In genomic region chrX:52165555-52165938, GRCm38 (mm10) we compare ENCODE assay signal across 8 mouse cellular contexts. TPM values are rescaled to one million over a fixed set of nuclear protein-coding genes. Genes with fewer than 3 reads are reported as not detected.
DNase-seq lines count a peak whose midpoint lies in the region; ATAC-seq and TF ChIP-seq lines count a peak whose summit lies in the region.

No protein-coding gene starts in this region.

- no peak for DNase-seq in kidney, postnatal 4 days
- no peak for DNase-seq in forebrain, embryonic 10.5 days (ENCODE audit: extremely low spot score, low spot score)
- no peak for DNase-seq in midbrain, postnatal 0 days (ENCODE audit: low spot score)
- no peak for DNase-seq in thymus, postnatal 4 days
- DNase-seq in left cerebral cortex, postnatal 4 days = no peak
- no peak for DNase-seq in left cerebral cortex, adult 9 months (ENCODE audit: low spot score in 2 of 2)

- no peaks in the 10 kb centered on the region for H3K36me3 ChIP-seq in kidney, embryonic 15.5 days
- peaks cover 11% of the 10 kb centered on the region for H3K36me3 ChIP-seq in forebrain, embryonic 10.5 days (replicated peaks)
- no peaks in the 10 kb centered on the region for H3K36me3 ChIP-seq in intestine, embryonic 16.5 days (ENCODE audit: control insufficient read depth, insufficient read depth, low read length)
- no peaks in the 10 kb centered on the region for H3K36me3 ChIP-seq in midbrain, postnatal 0 days (ENCODE audit: insufficient read depth, low read length)

- H3K4me3 ChIP-seq in kidney, embryonic 15.5 days (replicated peaks) = peak overlapping the region; percentile 58
- peak overlapping the region; percentile 70 for H3K4me3 ChIP-seq in forebrain, embryonic 10.5 days
- peak overlapping the region; percentile 58 for H3K4me3 ChIP-seq in intestine, embryonic 16.5 days (ENCODE audit: low read length)
- peak overlapping the region; percentile 45 for H3K4me3 ChIP-seq in midbrain, postnatal 0 days (ENCODE audit: low read depth, low read length)

- H3K9ac ChIP-seq in kidney, embryonic 15.5 days = no peak overlapping the region
- H3K9ac ChIP-seq in intestine, embryonic 16.5 days (ENCODE audit: low read depth, low read length) = no peak overlapping the region
- peak overlapping the region; percentile 24; the same call in 1 of the 2 replicates for H3K9ac ChIP-seq in midbrain, postnatal 0 days (replicated peaks; ENCODE audit: low read length, poor library complexity, severe bottlenecking)

- H3K4me2 ChIP-seq in kidney, embryonic 15.5 days = peak overlapping the region; percentile 82
- peak overlapping the region; percentile 72 for H3K4me2 ChIP-seq in intestine, embryonic 16.5 days (ENCODE audit: low read depth, low read length)
- peak overlapping the region; percentile 82 for H3K4me2 ChIP-seq in midbrain, postnatal 0 days (ENCODE audit: low read depth, low read length, poor library complexity, severe bottlenecking)

- TF ChIP-seq CTCF in midbrain, postnatal 0 days (IDR thresholded peaks at IDR 0.05) = no peak

- intact Hi-C loops in left cerebral cortex, postnatal 4 days (cut with DNase I) = no loop called here

- no peaks in the 10 kb centered on the region for H3K9me3 ChIP-seq in kidney, embryonic 15.5 days (replicated peaks)
- no peaks in the 10 kb centered on the region for H3K9me3 ChIP-seq in forebrain, embryonic 10.5 days
- H3K9me3 ChIP-seq in intestine, embryonic 16.5 days (ENCODE audit: control insufficient read depth, low read length) = no peaks in the 10 kb centered on the region
- H3K9me3 ChIP-seq in midbrain, postnatal 0 days (ENCODE audit: low read length) = 0 out of 2 replicates have a peak, but pooled peaks cover 4% of the 10 kb centered on the region

- WGBS in kidney, embryonic 15.5 days = 25% methylated on average over 6 of the region's 7 CpGs
- 45% methylated on average over 4 of the region's 7 CpGs for WGBS in forebrain, embryonic 10.5 days
- 32% methylated on average over 5 of the region's 7 CpGs for WGBS in intestine, embryonic 16.5 days
- 38% methylated on average over 5 of the region's 7 CpGs for WGBS in midbrain, postnatal 0 days

- H3K27ac ChIP-seq in kidney, embryonic 15.5 days = no peak overlapping the region
- peak overlapping the region; percentile 93 for H3K27ac ChIP-seq in forebrain, embryonic 10.5 days
- no peak overlapping the region for H3K27ac ChIP-seq in intestine, embryonic 16.5 days (ENCODE audit: low read length)
- no peak overlapping the region for H3K27ac ChIP-seq in midbrain, postnatal 0 days (ENCODE audit: low read depth, low read length)

- peak; percentile 77 for ATAC-seq in kidney, embryonic 15.5 days (replicated peaks; ENCODE audit: low FRiP score)
- ATAC-seq in intestine, embryonic 16.5 days = peak; percentile 63
- no peak for ATAC-seq in midbrain, postnatal 0 days (ENCODE audit: low FRiP score)

- peaks cover 41% of the 10 kb centered on the region; the same call in 1 of the 2 replicates for H3K27me3 ChIP-seq in kidney, embryonic 15.5 days
- H3K27me3 ChIP-seq in forebrain, embryonic 10.5 days (ENCODE audit: poor library complexity, severe bottlenecking) = peaks cover 49% of the 10 kb centered on the region
- 0 out of 2 replicates have a peak, but pooled peaks cover 3% of the 10 kb centered on the region for H3K27me3 ChIP-seq in intestine, embryonic 16.5 days (replicated peaks; ENCODE audit: control insufficient read depth, insufficient read depth, low read length)
- no peaks in the 10 kb centered on the region; the same call in 1 of the 2 replicates for H3K27me3 ChIP-seq in midbrain, postnatal 0 days (ENCODE audit: insufficient read depth, low read length)

- H3K4me1 ChIP-seq in kidney, embryonic 15.5 days = 0 out of 2 replicates have a peak, but pooled peaks cover 3% of the 10 kb centered on the region
- H3K4me1 ChIP-seq in forebrain, embryonic 10.5 days = peaks cover 44% of the 10 kb centered on the region
- H3K4me1 ChIP-seq in intestine, embryonic 16.5 days (ENCODE audit: control insufficient read depth, insufficient read depth, low read length) = no peaks in the 10 kb centered on the region
- H3K4me1 ChIP-seq in midbrain, postnatal 0 days (ENCODE audit: insufficient read depth, low read length) = no peaks in the 10 kb centered on the region

RNA-seq across cellular contexts. Expression of gene Gpc4, which starts 0.5 kb away (rescaled TPM):
- polyA plus RNA-seq in kidney, embryonic 15.5 days (2015; fragmentation: Nextera tagmentation; extraction: Ambion mirVana) = 71.2 and 77.5 TPM in 2 replicates
- 74.0 and 83.7 TPM in 2 replicates for polyA plus RNA-seq in forebrain, embryonic 10.5 days (2016; fragmentation: Nextera tagmentation; extraction: Ambion mirVana)
- 26.3 and 26.6 TPM in 2 replicates for polyA plus RNA-seq in intestine, embryonic 16.5 days (2015; fragmentation: Nextera tagmentation; extraction: Ambion mirVana)
- total RNA-seq in midbrain, postnatal 0 days (2014; rRNA removed) = 1.6 and 4.1 TPM in 2 replicates
- polyA plus RNA-seq in midbrain, postnatal 0 days (2015; fragmentation: Nextera tagmentation; extraction: Ambion mirVana) = 7.2 and 7.6 TPM in 2 replicates
- total RNA-seq in left cerebral cortex, postnatal 4 days (2021) = 10 to 100 TPM; 17.5 to 18.6 TPM
